Mouse (Mus musculus) thymus, postnatal 10 days (tissue): ENCODE results near the gene Tmem56.
A peak's percentile ranks its signal among the peaks of the same experiment; 100 is the strongest.

ENCODE experiments used
- DNase-seq, 2 experiments: peaks; one replicate each; pipeline ENCODE4 v3.0.0; 2021; ENCODE audit warnings: low spot score in 2 of 2

Gene Tmem56

GRCm38 (mm10) chr3:121240362-121241040 lies 42.4 kb downstream of the Tmem56 start:
- no peak for DNase-seq

GRCm38 (mm10) chr3:121239096-121239495 lies 43.8 kb downstream of the Tmem56 start:
- DNase-seq, result no peak

DNA sequence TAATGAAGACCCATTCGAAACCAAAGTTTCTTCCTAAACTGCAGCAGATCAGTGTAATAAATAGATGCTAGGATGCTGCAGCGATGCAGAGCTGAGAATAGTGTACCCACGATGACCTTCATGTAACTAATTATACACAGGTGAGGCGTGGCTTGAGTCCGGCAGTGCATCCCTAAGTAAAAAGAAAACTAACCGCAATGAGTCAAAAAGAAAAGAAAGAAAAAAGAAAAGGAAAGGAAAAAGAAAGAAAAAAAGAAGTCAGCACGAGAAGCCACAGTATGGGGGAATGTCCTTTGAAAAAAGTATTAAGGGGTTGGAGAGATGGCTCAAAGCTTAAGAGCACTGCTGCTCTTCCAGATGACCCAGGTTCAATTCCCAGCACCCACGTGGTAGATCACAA lies 58.1 kb downstream of the Tmem56 start:
- DNase-seq, result no peak

- DNase-seq, result no peak
Measured at GRCm38 (mm10) chr3:121224185-121224584, 58.7 kb downstream of the Tmem56 start.

DNA sequence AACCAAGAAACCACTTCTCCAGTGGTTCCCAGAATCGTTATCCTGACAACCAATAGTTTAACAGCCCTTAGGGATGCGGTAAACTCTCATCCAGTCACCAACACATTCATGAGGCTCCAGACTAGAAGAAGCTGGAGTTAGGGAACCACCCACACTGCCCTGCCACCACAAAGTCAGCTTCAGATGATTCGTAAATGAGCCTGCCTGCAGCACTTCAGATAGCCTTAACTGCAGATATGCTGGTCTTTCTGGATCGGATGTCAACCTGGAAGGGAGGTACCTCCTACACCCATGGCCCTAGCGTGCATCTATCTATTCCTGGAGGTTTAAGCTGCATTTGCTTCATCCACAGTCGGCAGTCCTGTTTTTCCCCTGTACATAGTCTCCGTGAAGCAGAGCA lies 60.9 kb downstream of the Tmem56 start:
- DNase-seq, result no peak

GRCm38 (mm10) chr3:121217011-121217410 lies 65.9 kb downstream of the Tmem56 start:
- DNase-seq, result no peak

DNA sequence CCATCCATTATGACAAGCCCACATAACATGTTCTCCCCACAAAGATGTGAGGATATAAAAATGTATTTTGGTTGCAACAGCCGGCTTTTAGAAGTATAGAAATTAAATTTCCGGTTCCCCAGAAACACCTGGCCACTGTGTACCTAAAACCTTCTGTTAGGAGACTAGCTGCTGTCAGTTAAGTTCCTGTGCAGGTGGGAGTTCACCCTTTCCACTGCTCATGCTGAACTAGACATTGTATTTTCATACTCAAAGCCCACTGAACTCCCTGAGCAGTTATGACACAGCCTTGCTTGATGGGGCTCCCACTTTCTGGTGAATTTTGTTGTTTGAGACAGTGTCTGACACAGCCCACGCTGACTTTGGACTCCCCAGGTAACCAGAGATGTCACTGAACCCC lies 69.4 kb downstream of the Tmem56 start:
- peak; percentile 47 to 55 for DNase-seq

- DNase-seq, result peak in 1 of 2 experiments; percentile 32
Measured at GRCm38 (mm10) chr3:121212156-121212555, 70.7 kb downstream of the Tmem56 start.

- DNase-seq, result no peak
Measured at GRCm38 (mm10) chr3:121208994-121209393, 73.9 kb downstream of the Tmem56 start.

- no peak for DNase-seq
Measured at GRCm38 (mm10) chr3:121206202-121206882, 76.6 kb downstream of the Tmem56 start.

DNA sequence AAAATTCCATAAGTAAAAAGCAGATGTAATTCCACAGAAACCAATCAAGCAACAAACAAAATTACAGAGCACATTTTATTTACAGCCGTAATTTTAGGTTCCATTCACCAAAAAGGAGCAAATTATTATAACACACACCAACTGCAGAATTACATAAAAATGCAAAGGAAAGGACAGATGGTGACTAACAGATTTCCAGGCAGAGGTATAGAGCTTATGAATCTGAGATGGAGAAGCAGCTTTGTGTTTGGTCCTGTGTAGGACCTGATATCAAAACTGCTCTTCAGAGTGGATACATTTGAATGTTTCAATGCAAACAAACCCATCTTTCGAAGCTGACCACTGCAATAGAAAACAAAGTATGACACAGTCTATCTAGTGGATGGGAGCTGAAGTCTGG lies 80.3 kb downstream of the Tmem56 start:
- DNase-seq, result no peak

DNA sequence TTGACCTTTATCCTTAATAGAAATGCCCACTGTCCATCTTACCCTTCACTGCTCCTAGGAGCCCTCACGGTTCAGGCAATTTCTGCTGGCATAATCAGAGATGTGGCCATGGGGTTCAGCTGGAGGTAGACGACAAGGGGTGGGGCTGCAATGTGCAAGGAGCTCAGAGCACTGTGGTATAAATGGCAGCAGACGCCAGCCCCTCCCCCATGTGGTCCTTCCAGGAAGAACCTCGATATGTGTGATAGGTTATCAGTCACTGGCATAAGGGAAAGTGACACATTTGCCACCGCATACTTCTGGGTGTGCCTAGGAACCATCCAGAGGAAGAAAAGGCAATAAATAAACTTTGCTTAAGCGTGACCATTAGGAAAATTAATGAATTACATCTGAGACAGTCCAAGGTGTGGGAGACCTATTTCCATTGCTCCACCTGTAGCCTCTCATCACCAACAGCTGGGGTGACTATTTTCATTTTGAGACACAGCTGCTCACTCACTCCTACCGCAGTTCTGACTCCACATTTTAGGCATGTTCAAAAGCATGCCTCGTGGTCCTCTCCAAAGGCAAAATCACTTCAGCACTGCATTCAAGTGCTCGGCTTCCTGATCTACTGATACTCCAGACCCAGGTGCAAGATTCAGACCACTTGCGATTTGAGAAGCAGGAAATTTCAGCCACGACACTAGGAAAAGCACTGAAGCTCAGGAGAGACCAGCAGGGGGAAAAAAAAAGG lies 81.7 kb downstream of the Tmem56 start:
- DNase-seq, result no peak

DNA sequence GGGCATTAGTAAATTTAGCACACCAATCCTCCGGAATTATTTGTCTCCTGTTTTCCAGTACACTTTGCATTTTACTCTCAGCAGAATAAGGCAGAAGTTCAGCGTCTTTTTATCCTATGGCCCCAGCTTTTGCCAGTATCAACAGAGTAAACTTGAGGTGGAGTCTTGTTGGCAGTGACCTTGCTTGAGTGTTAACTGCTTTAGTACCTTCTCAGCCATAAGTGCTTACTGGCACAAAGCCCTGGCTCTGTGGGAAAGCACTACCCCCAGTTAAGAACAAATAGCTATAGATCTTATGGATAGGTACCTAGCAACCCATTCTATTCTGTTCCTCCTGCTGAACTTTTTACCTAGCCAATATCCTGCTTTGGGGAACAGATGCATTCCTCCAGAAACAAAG lies 93.7 kb downstream of the Tmem56 start:
- no peak for DNase-seq

DNA sequence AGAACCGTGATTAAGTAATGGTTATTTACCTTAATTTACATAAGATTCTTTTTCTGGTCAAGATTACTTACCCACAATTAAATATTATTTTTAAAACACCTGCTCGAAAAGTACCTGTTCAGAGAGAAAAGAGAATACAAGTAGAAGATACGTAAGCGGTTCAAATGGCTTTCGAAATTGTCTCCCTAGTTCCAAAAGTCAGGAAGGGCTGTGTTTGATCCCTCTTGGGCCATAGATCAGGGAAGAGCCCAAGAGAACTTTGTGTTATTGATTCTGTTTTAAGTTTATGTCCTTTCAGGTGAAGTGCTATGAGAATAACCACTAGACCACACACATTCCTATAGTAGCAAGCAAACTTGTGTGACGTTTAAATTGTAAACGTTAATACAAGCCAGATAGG lies 95.4 kb downstream of the Tmem56 start:
- no peak for DNase-seq

DNA sequence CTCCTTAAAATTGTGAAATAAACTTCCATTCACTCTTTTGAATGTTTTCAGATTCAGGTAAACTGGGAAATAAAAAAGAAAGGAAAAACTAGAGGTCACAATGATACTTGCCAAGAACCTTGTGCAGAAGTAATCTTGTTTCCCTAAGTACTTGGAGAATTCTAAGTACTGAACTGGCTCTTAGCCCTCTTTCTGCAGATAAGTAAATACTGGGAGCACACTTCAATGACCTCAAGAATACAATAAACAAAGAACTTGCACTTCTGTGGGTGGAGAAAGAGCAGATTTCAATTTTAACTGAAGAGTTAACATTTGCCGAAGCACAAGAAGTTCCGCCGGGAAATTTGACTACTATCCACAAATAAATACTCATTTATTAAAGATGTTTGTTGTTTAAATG lies 96.0 kb downstream of the Tmem56 start:
- DNase-seq, result no peak

GRCm38 (mm10) chr3:121185197-121185596 lies 97.7 kb downstream of the Tmem56 start:
- no peak for DNase-seq

DNA sequence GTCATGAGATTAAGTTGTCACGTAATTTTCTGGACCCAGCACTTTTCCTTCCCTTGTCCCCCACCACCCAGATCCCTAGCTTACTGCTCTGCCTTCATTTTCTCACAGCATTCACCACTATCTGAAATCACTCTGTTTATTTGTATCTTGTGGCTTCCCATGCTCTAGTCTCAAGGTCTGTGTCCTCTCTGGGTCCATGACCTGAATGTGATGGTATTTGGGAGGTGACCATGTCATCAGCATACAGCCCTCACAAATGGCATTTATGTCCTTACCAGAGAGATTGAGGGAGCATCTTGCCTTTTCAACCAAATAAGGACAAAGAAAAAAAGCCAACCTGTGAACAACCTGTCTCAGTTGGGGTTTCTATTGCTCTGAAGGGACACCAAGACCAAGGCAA lies 106.9 kb downstream of the Tmem56 start:
- DNase-seq, result no peak

GRCm38 (mm10) chr3:121174248-121174945 lies 108.5 kb downstream of the Tmem56 start:
- DNase-seq, result no peak

DNA sequence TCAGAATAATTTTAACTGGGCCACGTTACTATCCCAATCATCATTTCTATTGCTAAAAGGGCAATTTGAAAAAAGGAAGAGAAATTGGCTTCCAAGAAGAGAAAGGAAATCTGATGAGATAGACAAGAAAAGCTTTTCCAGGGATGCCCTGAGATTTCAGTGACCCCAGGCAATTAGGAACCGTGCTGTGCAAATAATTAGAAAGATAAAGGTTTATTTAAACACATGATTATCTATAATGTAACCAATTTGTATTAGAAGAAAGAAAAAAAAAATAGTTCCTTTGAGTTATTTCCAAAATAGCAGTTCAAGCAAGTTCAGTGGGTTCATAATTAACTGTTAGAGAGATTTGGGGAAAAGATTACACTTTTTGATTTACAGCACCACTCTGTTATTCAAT lies 110.2 kb downstream of the Tmem56 start:
- DNase-seq, result no peak

DNA sequence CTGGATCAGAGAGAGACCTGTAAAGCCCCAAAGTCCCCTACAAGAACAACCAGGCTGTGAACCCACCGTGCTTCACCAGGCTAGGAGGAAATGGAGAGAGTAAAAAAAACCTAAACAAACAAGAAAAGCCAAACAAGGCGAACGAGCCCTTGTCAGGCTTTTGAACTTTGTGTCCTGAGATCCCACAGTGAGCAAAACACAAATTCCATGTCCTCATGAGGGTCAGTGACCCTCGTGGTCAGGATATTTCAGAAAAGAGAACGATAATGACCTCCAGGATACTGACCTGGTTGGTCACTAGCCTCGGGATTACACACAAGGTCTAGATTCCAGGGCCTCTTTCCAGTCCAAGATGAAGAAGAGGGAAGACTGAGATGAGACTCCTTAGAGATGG lies 111.0 kb downstream of the Tmem56 start:
- DNase-seq, result no peak

GRCm38 (mm10) chr3:121171243-121171871 lies 111.5 kb downstream of the Tmem56 start, which contains the start of gene Rwdd3:
TSS of gene Rwdd3 (minus strand) at chr3:121171695.
- DNase-seq, result peak; percentile 93 to 95

GRCm38 (mm10) chr3:121170631-121171030 lies 112.3 kb downstream of the Tmem56 start:
- DNase-seq, result no peak
